Mouse (Mus musculus): ENCODE data around the gene Sec16b. TPM values are rescaled to one million over a fixed set of nuclear protein-coding genes. Genes with fewer than 3 reads are reported as not detected.

Gene Sec16b
- polyA plus RNA-seq (2012), result 0.26 and 0.42 TPM in 2 replicates

DNA sequence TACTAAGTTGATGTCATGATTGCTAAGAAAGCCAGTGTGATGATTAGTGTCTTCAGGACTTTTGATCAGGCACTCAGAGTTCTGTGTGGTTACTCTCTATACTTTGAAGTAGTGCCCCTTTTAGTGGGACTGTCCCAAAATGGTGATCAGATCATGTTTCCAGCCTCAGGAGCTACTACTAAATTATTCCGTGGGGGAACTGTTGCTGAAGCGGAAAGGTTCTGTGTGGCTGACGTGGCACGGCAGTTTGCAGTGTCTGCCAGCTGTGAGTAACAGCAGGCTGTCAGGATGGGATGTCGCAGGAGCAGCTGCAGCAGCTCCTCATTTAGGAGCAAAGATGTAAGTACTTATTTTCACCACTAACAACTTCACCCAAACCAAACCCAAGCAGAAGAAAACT lies at the start of gene Sec16b:
Gene Sec16b, plus strand, starts transcription at position 207 of the 400 bp plus-strand sequence.

DNA sequence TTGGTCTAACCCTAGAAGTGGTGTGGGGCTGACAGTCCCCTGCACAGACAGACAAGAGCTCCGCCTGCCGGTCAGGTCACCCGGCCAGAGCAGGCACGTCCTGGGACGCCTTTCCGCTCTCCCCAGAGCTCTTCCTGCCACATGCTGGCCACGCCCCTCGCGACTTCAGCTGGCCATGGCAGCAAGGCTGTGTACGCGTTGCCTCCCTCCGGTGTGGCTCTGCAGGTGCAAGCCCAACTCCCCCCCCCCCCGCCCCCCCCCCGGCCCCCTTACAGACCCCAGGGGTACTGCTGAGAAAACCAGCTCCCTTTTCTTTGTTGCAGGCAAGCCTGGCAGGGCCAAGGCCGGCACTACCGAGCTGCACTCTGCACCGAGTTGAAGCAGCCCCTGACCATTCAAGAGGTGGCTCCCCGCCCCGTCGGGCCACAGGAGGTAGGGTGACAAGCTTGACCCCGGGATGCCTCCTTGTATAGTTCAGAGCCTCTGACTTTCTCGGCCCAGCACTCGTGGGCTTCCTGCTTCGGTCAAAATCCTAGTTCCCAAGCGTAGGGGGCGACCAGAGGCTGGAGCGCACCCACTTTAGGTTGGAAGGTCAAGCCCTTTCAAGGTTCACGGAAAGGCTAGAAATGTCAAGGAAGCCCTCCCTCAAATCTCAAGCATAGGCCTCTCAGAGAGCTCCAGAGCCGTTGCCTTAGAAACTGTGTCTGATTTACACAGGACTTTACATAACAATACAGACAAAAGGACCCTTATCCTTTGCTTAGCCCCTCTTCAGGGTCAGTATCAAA lies 47.9 kb upstream of the Sec16b start, which contains the start of gene Cryzl2:
Gene Cryzl2, plus strand, starts transcription at position 157 of the 788 bp plus-strand sequence.

Other genes with a start within 250 kb of the Sec16b start
- gene Rasal2, start 94.1 kb upstream of the Sec16b start, polyA plus RNA-seq (2012), result 0.32 and 1.0 TPM in 2 replicates
- gene Cryzl2, start 48.2 kb upstream of the Sec16b start, polyA plus RNA-seq (2012), result 12.9 and 13.7 TPM in 2 replicates

All from megakaryocyte-erythroid progenitor cell, adult 5 weeks (primary cell).